Mouse (Mus musculus) spleen, postnatal 14 days (tissue): ENCODE measurements around the gene Bach2.

Source experiments
- DNase-seq, 2 experiments: peaks; one replicate each; pipeline ENCODE4 v3.0.0; 2021 to 2022; ENCODE audit warnings: low spot score in 2 of 2

Gene Bach2

GRCm38 (mm10) chr4:32564416-32564815 is 325.8 kb downstream of the Bach2 start:
- no peak for DNase-seq

DNA sequence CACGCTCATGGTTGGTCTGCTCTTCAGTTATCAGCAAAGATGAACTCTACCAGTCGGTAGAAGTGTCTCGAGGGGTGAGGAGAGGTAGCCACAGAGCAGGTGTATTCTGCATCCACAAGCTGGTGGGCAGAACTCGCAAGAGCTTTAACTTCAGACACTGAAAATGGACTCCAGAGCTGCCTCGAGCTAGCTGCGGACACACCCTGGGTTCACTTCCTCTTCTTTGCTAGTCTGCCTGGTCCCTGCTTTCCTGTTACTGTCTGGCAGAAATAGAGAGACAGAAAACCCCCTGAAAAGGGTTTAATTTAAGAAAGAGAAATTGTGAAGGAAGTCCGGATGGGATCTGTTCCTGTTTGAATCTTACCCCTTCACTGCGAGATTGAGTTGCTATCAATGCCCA is 326.3 kb downstream of the Bach2 start:
- no peak for DNase-seq

- no peak for DNase-seq
These were observed 330.4 kb downstream of the Bach2 start for GRCm38 (mm10) chr4:32569054-32569453.

DNA sequence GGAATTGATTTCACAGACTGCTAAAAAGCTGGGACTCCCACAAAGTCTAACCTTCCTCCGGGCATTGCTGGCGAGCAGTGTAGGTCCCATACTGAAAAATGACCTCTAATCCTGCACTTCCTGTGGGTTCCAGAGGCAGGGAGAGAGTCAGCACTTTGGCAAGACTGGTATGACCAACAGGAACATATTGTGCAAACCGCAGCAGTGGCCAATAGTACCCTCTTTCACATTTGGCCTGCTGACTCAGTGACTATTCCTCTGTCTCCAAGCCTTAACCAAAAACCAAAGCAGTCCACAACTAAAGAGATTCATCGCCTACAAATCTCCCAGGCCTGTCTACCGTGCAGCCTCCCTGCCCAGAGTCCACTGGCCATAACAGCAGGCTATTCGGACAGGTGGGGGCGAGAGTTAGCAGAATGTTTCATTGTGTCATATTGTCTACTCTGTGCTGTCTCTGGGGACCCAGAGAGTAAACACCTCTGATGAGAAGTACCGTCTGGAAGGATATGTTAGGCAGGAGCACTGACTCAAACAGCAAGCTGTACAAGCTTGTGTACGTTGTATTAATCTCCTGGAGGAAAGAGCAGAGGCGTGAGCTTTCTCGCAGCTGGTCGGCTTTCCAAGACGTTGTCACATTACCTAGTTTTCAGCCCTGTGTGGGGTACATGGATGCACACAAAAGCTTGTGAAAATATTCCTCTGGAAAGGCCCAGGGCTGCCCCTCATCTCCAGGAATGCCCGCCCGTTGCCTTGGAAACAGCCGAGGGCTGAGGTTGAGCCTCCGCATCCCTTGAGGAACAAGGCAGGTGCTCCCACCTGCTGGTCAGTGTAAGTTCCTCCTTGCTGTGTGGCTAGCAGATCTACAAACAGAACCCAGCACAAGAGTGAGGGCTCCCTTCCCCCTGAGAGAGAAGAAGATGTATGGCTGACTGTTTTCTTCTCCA is 331.7 kb downstream of the Bach2 start:
- DNase-seq: no peak

GRCm38 (mm10) chr4:32570939-32571317 is 332.3 kb downstream of the Bach2 start:
- DNase-seq: no peak

DNA sequence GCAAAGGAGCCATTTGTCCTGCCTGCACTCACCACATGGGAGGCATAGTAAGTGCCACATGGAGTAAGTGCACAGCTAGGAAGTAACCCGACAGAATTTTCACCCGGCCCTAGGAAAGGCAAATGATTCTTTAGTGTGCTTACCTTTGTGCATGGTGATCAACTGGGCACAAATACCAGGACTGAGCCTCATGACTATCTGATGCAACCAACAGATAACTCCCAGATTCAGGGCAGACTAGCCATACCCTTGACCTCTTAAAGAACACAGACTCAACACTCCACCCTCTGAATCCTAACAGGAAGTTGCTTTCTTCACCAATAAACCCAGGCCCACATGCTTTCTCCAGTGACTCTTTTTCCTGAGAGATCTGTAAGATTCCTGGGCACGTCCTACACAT is 332.8 kb downstream of the Bach2 start:
- no peak for DNase-seq

GRCm38 (mm10) chr4:32572118-32572517 is 333.5 kb downstream of the Bach2 start:
- no peak for DNase-seq

GRCm38 (mm10) chr4:32573586-32573985 is 335.0 kb downstream of the Bach2 start:
- no peak for DNase-seq

- no peak for DNase-seq
These were observed 336.0 kb downstream of the Bach2 start for GRCm38 (mm10) chr4:32574604-32575003.

DNA sequence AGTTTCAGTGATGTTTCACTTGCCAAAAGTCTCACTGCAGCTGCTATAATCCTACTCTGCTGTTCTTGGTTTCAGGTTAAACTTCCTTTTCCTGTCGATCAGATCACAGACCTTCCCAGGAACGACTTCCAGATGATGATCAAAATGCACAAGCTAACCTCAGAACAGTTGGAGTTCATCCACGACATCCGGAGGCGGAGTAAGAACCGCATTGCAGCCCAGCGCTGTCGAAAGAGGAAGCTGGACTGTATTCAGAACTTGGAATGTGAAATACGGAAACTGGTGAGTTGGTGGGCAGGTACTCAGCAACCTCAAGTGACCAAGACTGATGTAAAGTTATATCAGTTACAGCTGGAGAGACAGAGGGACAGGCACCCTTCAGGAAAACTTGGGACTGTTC is 336.6 kb downstream of the Bach2 start:
- no peak for DNase-seq

DNA sequence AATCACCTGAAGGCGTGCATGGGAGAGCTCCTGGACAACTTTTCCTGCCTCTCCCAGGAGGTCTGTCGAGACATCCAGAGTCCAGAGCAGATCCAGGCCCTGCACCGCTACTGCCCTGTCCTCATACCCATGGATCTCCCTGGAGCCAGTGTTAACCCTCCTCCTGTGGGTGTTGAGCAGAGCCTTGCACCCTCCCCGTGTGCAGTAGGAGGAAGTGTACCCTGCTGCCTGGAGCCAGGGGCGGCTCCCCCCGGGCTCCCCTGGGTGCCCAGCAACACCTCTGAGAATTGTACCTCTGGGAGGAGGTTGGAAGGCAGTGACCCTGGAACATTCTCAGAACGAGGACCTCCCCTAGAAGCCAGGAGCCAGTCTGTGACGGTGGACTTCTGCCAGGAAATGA is 341.2 kb downstream of the Bach2 start:
- no peak for DNase-seq

- DNase-seq: no peak
These were observed 345.6 kb downstream of the Bach2 start for GRCm38 (mm10) chr4:32584181-32584580.

DNA sequence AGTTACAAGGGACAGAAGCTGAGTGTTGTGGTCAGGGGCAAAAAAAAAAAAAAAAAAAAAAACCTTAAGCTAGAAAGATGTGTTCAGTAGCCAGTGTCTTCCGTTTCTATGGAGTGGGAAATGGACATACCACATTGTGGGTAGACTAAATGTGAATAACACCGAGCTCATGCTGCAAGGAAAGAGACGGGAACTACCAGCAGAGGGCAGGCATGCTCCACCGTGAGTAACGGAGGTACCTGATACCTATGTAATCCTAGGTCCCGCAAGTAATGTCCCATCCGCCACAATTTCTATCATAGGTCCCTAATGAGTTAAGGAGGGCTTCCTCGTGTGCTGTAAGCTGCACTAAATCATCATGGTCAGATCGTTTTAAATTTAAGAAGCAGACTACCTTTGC is 348.0 kb downstream of the Bach2 start:
- peak; percentile 33 to 66 for DNase-seq

DNA sequence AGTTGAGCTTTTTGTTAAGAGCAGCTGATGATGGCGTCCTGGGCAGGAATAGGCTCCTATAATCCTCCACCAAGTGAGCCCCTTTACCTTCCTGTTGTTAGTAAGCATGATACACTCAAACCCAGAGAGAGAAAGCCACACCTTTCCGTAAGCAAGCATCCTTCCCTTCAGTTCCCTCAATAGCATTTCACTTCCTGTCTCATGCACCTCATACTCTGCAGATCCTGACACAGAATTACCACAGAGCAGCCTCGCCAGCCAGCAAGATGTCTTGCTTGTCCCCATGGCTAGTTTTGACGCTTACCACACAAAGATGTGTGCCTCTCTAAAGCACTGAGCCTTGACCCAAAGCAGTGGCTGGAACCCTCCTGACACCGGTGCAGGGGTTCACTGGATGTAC is 348.9 kb downstream of the Bach2 start:
- no peak for DNase-seq

GRCm38 (mm10) chr4:32588237-32588636 is 349.6 kb downstream of the Bach2 start:
- no peak for DNase-seq

DNA sequence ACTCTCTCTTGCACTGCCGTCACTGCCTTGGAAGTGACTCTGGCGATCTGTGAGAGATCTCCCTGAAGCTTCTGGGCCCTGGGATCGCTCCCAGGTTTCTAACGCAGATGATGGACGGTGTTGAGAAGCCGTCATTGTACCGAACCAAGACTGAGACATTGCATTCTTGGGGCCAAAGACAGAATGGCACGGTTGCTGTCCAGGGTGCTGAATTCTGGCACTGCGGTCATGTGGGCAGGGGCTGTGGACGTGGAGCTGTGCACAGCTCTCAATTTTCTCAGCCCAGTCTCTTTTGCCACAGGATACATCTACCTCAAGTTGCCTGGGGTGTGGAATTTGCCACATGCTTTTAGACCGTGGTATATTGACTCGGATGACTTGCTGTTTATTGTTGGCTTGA is 362.5 kb downstream of the Bach2 start:
- peak in 1 of 2 experiments; percentile 50 for DNase-seq

- DNase-seq: no peak
These were observed 364.1 kb downstream of the Bach2 start, which contains the start of gene Gja10 for GRCm38 (mm10) chr4:32602660-32603059. TSS of gene Gja10 (minus strand) at chr4:32602760.

- DNase-seq: peak; percentile 97 to 99
These were observed 376.7 kb downstream of the Bach2 start, which contains the start of gene Casp8ap2 for GRCm38 (mm10) chr4:32615034-32615881. TSS of gene Casp8ap2 (plus strand) at chr4:32615451.

- no peak for DNase-seq
These were observed 383.0 kb downstream of the Bach2 start for GRCm38 (mm10) chr4:32621637-32622036.
